Mouse (Mus musculus) frontal cortex, adult 2 months (tissue): ENCODE measurements at regions not wholly inside any gene's neighbourhood (a gene's known extent, or its start where the extent isn't known, plus 50 kb on each side); places are given as distances from the start of the nearest gene placed in this dataset.
A peak's percentile ranks its signal among the peaks of the same experiment; 100 is the strongest.

Experiments used
- DNase-seq, 2 experiments: peaks; one replicate each; pipeline ENCODE4 v3.0.0; 2022; ENCODE audit warnings: low spot score in 1 of 2; ENCODE audit errors: extremely low spot score in 1 of 2

- DNase-seq, result no peak
Observed at GRCm38 (mm10) chr13:107944831-107945230, 99.4 kb upstream of the Smim15 start.

- no peak for DNase-seq
Observed at GRCm38 (mm10) chr13:107942979-107943378, 101.3 kb upstream of the Smim15 start.

- DNase-seq, result no peak
Observed at GRCm38 (mm10) chr13:107942297-107942962, 101.8 kb upstream of the Smim15 start.

GRCm38 (mm10) chr13:107939916-107940646, 104.2 kb upstream of the Smim15 start:
- no peak for DNase-seq

GRCm38 (mm10) chr13:107935611-107936010, 108.6 kb upstream of the Smim15 start:
- no peak for DNase-seq

- DNase-seq, result no peak
Observed at GRCm38 (mm10) chr13:107934691-107935090, 109.6 kb upstream of the Smim15 start.

- DNase-seq, result no peak
Observed at GRCm38 (mm10) chr13:107933598-107934571, 110.4 kb upstream of the Smim15 start.

GRCm38 (mm10) chr13:107932423-107933032, 111.7 kb upstream of the Smim15 start:
- DNase-seq, result no peak

- DNase-seq, result no peak
Observed at GRCm38 (mm10) chr13:107931216-107931615, 113.0 kb upstream of the Smim15 start.

- no peak for DNase-seq
Observed at GRCm38 (mm10) chr13:107927499-107928215, 116.6 kb upstream of the Smim15 start.

GRCm38 (mm10) chr13:107925470-107925869, 118.8 kb upstream of the Smim15 start:
- DNase-seq, result no peak

- peak in 1 of 2 experiments; percentile 41 for DNase-seq
Observed at GRCm38 (mm10) chr13:107923129-107924114, 120.8 kb upstream of the Smim15 start.

- DNase-seq, result no peak
Observed at GRCm38 (mm10) chr13:107919403-107919802, 124.8 kb upstream of the Smim15 start.

- no peak for DNase-seq
Observed at GRCm38 (mm10) chr13:107918478-107918877, 125.8 kb upstream of the Smim15 start.

GRCm38 (mm10) chr13:107918065-107918464, 126.2 kb upstream of the Smim15 start:
- DNase-seq, result no peak

- DNase-seq, result no peak
Observed at GRCm38 (mm10) chr13:107917564-107917963, 126.7 kb upstream of the Smim15 start.

- no peak for DNase-seq
Observed at GRCm38 (mm10) chr13:107910125-107910524, 134.1 kb upstream of the Smim15 start.

GRCm38 (mm10) chr13:107909343-107910067, 134.7 kb upstream of the Smim15 start:
- no peak for DNase-seq
